Mouse (Mus musculus): ENCODE measurements around the gene Ssbp1. TPM values are rescaled to one million over a fixed set of nuclear protein-coding genes. Genes with fewer than 3 reads are reported as not detected.

Gene Ssbp1
- polyA plus RNA-seq, 1 experiment from 2014 or later: 108 TPM

DNA sequence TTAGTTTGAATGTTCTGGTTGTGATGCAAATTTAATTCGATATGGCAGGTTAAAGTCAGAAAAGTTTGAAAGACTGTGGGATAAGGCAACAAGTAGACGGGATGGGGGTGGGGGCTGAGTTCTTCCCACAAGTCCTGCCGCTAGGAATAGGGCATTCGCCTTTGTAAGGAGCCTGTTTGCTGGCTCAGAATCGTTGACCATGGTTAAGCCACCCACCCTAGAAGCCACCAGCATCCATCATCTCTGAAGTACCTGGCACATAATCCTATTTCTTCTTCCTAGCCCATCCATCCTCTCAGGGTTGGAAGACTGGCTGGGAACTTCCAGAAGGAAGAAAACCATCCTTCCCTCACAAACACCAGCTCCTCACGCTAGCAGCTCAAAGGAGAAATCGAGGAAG, 36.5 kb upstream of the Ssbp1 start:
- 24% methylated on average over 7 of the region's 7 CpGs for WGBS (ENCODE audit: insufficient replicate concordance)
- H3K36me3 ChIP-seq: no peaks in the 10 kb centered on the region

DNA sequence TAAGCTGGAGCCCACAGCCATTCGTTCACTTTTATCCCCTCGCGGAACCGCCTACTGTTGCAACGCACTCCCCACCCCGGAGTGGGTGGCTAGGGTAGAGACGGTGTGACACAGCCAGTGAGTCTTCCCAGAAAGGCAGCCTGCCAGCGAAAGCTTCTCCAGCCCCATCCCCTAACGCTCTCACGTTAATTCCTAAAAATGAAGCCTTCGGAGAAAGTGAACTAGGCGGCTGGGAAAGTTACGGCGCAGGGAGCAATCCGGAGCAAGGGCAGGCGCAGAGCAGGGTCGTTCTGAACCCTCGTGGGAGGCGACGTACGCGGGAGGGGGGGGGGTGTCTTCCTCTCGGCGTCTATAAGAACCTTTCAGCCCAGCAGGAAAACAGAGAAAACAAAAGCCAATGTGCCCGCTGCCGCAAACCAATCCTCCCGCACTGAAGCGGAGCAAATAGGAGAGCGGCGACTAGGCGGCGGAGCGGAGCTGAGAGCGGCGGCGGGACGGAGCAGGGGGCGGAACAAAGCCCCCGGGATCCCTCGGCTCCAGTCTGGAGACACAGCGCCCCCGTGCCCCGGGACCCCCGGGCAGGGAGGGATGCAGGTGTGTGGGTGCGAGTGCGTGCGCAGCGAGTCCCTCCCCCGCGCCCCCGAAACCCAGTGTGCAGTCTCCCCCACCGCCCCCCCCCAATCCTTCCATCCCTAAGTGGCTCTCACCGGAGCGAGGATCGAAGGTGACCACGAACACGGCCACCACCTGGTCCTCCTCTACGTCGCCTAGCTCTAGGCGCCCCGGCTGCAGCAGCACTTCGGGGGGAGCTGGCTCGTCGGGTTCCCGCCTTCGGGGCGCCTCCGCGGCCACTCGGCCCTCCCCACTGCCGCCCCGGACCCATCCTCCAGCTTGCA, 35.8 kb upstream of the Ssbp1 start:
- under 1% methylated on average over 62 of the region's 72 CpGs for WGBS (ENCODE audit: insufficient replicate concordance)
- Histone ChIP-seq H3K4me1 (peaks cover 14% of the 10 kb centered on the region; the same call in 1 of the 2 replicates), H3K27me3 (replicated peaks) (peaks cover 68% of the 10 kb centered on the region), H3K4me3 (peak overlapping the region; percentile 69), H3K36me3 (no peaks in the 10 kb centered on the region), H3K9ac (peak overlapping the region; percentile 65), H3K4me2 (peak overlapping the region; percentile 97), H3K27ac (no peak overlapping the region), H3K9me3 (replicated peaks) (no peaks in the 10 kb centered on the region)
- ATAC-seq: peak; percentile 60

More for the DNA sequence above, 36.5 kb upstream of the Ssbp1 start:
- Histone ChIP-seq H3K27ac (no peak overlapping the region), H3K4me3 (peak overlapping the region; percentile 69), H3K27me3 (replicated peaks) (peaks cover 63% of the 10 kb centered on the region), H3K9me3 (replicated peaks) (no peaks in the 10 kb centered on the region), H3K4me1 (peaks cover 18% of the 10 kb centered on the region; the same call in 1 of the 2 replicates), H3K9ac (no peak overlapping the region), H3K4me2 (peak overlapping the region; percentile 97)
- no peak for ATAC-seq

DNA sequence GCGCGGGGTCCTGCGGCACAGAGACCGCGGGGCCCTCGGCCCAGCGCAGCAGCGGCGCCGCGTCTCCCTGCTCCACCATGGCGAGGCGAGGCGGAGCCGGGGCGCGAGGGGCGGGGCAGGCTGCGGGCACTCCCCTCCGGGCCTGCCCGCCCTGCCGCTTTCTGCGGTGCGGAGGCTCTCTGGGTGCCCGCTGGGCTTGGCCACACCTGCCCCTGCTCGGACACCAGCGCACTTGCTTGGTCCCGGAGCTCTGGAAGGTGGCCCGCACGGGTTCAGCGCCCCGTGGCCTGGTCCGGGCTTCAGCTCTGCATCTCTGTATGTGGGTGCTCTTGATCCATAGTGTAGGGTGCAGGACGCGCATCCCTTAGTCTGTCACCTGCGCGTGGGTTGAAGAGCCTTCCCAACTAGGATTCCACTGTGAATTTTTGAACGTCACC, 35.1 kb upstream of the Ssbp1 start, which contains the start of gene E330009J07Rik:
TSS of gene E330009J07Rik (minus strand) at position 89 of the 437 bp plus-strand sequence.
- peak; percentile 88 for ATAC-seq
- H3K27ac ChIP-seq: no peak within 1 kb of the TSS
- 1% methylated on average over 38 of the region's 38 CpGs for WGBS (ENCODE audit: insufficient replicate concordance)

DNA sequence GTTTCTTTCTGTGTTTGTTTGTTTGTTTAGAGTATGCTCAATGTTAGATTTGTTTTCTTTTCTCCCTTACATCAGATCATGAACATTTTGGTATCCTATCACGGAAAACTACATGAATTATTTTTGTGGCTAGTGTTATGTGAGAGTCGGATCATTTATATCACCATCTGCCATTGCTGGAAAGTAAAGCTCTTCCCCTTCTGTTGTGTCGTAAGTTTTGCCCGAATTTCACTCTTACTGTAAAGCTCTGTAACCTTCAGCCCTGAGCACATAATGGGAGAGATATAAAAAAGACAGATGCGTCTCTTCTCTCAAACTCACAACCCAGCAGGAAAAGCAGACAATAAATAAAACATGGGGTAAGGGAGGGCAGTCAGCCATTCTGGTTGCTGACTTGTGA, 32.2 kb upstream of the Ssbp1 start, which contains the start of gene Wee2:
TSS of gene Wee2 (plus strand) at position 153 of the 400 bp plus-strand sequence.
- Histone ChIP-seq H3K27ac (no peak within 1 kb of the TSS), H3K27me3 (replicated peaks) (peaks cover 77% of the 10 kb centered on the region), H3K9ac (no peak within 1 kb of the TSS), H3K4me2 (peak within 1 kb of the TSS; percentile 24; the same call in 1 of the 2 replicates), H3K36me3 (no peaks in the 10 kb centered on the region), H3K9me3 (replicated peaks) (no peaks in the 10 kb centered on the region), H3K4me1 (peaks cover 6% of the 10 kb centered on the region; the same call in 1 of the 2 replicates), H3K4me3 (no peak within 1 kb of the TSS)
- WGBS (ENCODE audit: insufficient replicate concordance): 58% methylated on average over 5 of the region's 5 CpGs
- no peak for ATAC-seq

More for the DNA sequence above, 35.1 kb upstream of the Ssbp1 start, which contains the start of gene E330009J07Rik:
- Histone ChIP-seq H3K36me3 (no peaks in the 10 kb centered on the region), H3K4me2 (peak within 1 kb of the TSS; percentile 97), H3K9ac (peak within 1 kb of the TSS; percentile 65), H3K4me3 (peak within 1 kb of the TSS; percentile 69), H3K9me3 (replicated peaks) (no peaks in the 10 kb centered on the region), H3K27me3 (replicated peaks) (peaks cover 73% of the 10 kb centered on the region), H3K4me1 (peaks cover 11% of the 10 kb centered on the region; the same call in 1 of the 2 replicates)

DNA sequence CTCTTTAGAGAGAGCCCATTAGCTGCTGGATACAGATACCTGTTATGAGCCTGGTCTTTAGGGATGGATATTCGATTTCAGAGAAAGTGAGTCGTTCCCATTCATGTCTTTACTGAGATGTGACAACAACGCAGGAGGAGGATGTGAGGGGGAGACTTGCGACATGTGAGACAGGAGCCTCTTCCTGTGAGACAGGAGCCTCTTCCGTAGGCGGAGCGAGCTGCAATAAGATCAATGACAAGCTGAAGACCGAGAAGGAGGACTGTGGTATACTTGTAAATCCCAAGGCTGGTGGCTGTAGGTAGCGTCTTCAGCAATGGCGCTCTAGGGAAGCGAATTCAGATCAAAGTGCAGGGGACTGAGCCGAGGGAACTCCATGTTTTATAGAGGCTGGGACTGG, 31.4 kb upstream of the Ssbp1 start:
- H3K4me1 ChIP-seq: peaks cover 6% of the 10 kb centered on the region; the same call in 1 of the 2 replicates
- H3K9ac ChIP-seq: no peak overlapping the region
- no peak overlapping the region for H3K4me3 ChIP-seq
- no peaks in the 10 kb centered on the region for H3K36me3 ChIP-seq
- ATAC-seq: no peak
- WGBS (ENCODE audit: insufficient replicate concordance): 14% methylated on average over 12 of the region's 12 CpGs
- H3K4me2 ChIP-seq: peak overlapping the region; percentile 24; the same call in 1 of the 2 replicates
- no peak overlapping the region for H3K27ac ChIP-seq
- no peaks in the 10 kb centered on the region for H3K9me3 ChIP-seq (replicated peaks)
- peaks cover 76% of the 10 kb centered on the region for H3K27me3 ChIP-seq (replicated peaks)

DNA sequence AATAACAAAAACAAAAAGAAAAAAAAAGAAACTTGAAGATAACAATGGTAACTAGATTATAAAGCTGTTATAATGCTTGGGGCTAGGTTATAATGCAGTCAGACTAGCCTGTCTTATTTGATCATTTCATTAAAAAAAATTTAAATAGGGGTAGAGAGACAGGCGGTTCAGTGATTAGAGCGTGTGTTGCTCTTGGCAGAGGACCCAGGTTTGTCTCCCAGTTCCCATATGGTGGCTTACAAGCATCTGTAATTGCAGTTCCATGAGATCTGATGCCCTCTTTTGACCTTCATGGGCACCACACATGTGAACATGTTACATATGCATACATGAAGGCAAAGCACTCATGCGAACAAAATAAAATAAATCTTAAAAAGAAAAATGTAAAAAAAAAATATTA, 29.9 kb upstream of the Ssbp1 start:
- Histone ChIP-seq H3K9ac (no peak overlapping the region), H3K36me3 (no peaks in the 10 kb centered on the region), H3K9me3 (replicated peaks) (no peaks in the 10 kb centered on the region), H3K27ac (no peak overlapping the region), H3K4me3 (no peak overlapping the region), H3K4me2 (no peak overlapping the region), H3K4me1 (peaks cover under 1% of the 10 kb centered on the region; the same call in 1 of the 2 replicates), H3K27me3 (replicated peaks) (peaks cover 61% of the 10 kb centered on the region)
- no peak for ATAC-seq
- WGBS (ENCODE audit: insufficient replicate concordance): 70% methylated on average over 3 of the region's 3 CpGs

DNA sequence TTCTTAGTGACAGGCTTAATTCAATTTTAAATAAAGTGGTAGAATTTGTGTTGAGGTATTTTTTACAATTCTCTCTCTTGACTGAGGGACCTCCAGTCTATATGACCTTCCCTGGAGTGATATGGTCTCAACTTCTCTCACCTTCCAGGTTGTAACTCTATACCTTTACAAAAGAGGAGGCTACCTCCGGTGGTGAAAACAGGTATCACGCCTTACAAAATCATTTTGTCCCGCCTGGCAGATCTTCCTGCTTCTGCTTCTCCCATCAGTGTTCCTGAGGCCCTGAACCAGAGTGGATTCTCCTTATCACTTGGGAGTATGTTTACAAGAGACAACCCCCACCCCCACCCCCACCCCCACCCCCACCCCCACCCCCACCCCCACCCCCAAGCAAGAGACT, 29.4 kb upstream of the Ssbp1 start:
- H3K27ac ChIP-seq: no peak overlapping the region
- no peaks in the 10 kb centered on the region for H3K36me3 ChIP-seq
- H3K9me3 ChIP-seq (replicated peaks): no peaks in the 10 kb centered on the region
- H3K27me3 ChIP-seq (replicated peaks): peaks cover 57% of the 10 kb centered on the region
- no peak overlapping the region for H3K4me2 ChIP-seq
- no peak overlapping the region for H3K9ac ChIP-seq
- ATAC-seq: no peak
- 45% methylated on average over 3 of the region's 3 CpGs for WGBS (ENCODE audit: insufficient replicate concordance)
- H3K4me3 ChIP-seq: no peak overlapping the region
- H3K4me1 ChIP-seq: no peaks in the 10 kb centered on the region; the same call in 1 of the 2 replicates

DNA sequence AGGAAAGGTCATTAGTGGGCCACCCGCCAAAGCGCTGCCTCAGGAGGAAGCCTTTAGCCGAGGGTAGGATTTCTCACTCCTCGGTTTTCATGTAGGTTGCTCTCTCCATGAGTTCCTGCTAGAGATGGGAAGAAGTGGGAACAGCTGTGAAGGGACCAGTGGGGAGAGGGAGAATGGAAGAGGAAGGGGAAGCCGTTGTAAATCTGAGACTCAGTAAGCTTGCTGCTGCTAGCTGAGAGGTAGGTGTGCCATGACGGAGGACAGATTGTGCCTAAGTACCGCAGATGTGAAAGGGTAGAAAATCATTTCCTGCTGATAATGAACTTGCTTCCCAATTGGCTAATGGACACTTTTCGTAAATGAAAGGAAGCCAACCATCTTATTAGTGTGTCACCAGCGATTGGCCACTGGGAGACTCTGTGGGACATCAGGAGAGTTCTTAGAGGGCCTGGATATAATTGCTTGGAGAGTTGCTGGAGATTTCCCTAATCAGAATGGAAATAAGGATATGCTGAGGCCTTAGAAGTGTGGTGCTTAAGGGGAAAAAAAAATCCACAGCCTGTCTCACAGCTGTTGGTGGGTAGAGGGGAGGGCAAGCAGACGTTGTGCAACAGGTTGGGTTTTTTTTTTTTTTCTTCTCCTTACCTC, 27.7 kb upstream of the Ssbp1 start:
- Histone ChIP-seq H3K9me3 (replicated peaks) (no peaks in the 10 kb centered on the region), H3K4me3 (no peak overlapping the region), H3K27me3 (replicated peaks) (peaks cover 45% of the 10 kb centered on the region), H3K27ac (no peak overlapping the region), H3K9ac (no peak overlapping the region), H3K36me3 (no peaks in the 10 kb centered on the region), H3K4me2 (no peak overlapping the region), H3K4me1 (no peaks in the 10 kb centered on the region; the same call in 1 of the 2 replicates)
- WGBS (ENCODE audit: insufficient replicate concordance): 25% methylated on average over 10 of the region's 10 CpGs
- ATAC-seq: no peak

DNA sequence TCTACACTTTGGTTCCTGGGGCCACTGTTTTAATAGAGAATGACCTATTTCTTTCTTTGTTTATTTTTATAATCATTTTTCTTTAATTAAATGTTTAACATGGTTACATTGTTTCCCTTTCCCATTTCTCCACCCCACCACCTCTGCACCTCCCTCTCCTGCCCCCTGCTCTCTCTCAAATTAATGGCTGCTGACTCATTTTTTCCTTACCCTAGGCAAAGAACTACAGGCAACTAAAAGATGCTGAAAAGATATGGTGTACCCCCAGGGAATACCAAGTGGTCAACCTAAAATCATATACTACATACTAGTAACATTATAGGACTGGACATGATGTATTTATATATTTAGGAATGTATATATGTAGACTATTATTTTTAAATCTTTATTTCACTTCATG, 22.5 kb upstream of the Ssbp1 start:
- Histone ChIP-seq H3K4me1 (no peaks in the 10 kb centered on the region), H3K9ac (no peak overlapping the region), H3K9me3 (replicated peaks) (no peaks in the 10 kb centered on the region), H3K27me3 (replicated peaks) (peaks cover 11% of the 10 kb centered on the region; the same call in 1 of the 2 replicates), H3K36me3 (no peaks in the 10 kb centered on the region), H3K4me3 (no peak overlapping the region), H3K4me2 (no peak overlapping the region), H3K27ac (no peak overlapping the region)
- ATAC-seq: no peak

DNA sequence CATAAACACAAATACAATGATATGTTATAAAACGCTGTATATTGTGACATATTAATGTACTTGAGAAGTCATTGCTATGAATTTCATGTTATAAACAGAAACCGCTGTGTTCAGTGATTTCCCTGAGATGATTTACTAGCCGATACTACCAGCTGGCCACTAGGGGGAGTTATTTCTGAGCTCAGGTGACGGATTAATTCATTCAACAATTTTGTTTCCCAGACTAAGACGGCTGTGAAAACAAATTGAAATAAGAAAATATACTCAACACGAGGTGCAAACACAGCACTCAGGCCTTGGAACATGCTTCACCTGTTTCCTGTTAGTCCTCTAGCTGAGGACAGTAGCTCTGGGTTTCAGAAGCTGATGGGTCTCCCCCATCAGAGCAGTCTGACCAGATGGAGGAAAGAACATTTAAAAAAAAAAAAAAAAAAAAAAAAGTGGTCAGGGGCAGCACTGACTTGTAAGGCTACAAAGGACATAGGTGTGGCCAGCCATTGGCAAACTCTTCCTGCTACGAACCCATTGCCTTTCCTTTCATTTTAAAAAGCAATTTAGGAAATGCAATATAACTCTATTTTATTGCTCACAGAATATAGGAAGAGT, 16.6 kb upstream of the Ssbp1 start:
- Histone ChIP-seq H3K4me3 (no peak overlapping the region), H3K4me1 (no peaks in the 10 kb centered on the region), H3K27ac (no peak overlapping the region), H3K27me3 (replicated peaks) (no peaks in the 10 kb centered on the region), H3K4me2 (no peak overlapping the region), H3K9me3 (replicated peaks) (no peaks in the 10 kb centered on the region), H3K36me3 (no peaks in the 10 kb centered on the region), H3K9ac (no peak overlapping the region)
- WGBS (ENCODE audit: insufficient replicate concordance): 18% methylated on average over 7 of the region's 7 CpGs
- no peak for ATAC-seq

DNA sequence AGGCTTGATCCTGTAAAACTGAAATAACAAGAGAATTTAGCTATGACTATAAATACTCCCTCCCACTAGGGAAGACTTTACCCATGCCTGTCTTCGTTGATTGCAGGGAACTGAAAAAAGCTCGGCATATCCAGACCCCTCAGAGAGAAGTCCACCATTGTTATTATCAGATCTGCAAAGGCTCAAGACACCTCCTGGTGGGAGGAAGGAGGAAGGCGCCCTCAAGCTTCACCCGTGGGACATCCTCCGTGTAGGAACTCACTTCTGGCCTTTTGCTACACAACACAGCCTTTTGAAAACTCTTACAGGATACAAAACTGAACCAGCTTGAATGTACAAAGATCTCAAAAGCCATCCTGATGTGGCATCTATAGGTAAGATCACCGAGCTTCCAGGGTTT, 5.4 kb upstream of the Ssbp1 start:
- ATAC-seq: no peak
- Histone ChIP-seq H3K4me3 (no peak overlapping the region), H3K9ac (no peak overlapping the region)

More for the DNA sequence above, 5.4 kb upstream of the Ssbp1 start:
- H3K4me1 ChIP-seq: peaks cover 2% of the 10 kb centered on the region; the same call in 1 of the 2 replicates
- H3K27me3 ChIP-seq (replicated peaks): no peaks in the 10 kb centered on the region
- H3K4me2 ChIP-seq: no peak overlapping the region
- no peaks in the 10 kb centered on the region for H3K9me3 ChIP-seq (replicated peaks)
- no peak overlapping the region for H3K27ac ChIP-seq
- 38% methylated on average over 6 of the region's 6 CpGs for WGBS (ENCODE audit: insufficient replicate concordance)
- no peaks in the 10 kb centered on the region for H3K36me3 ChIP-seq

Measured in liver, embryonic 12.5 days (tissue).